Mouse (Mus musculus) midbrain, embryonic 14.5 days (tissue): Measurements from ENCODE around the gene Ranbp17. TPM values are rescaled to one million over a fixed set of nuclear protein-coding genes. Genes with fewer than 3 reads are reported as not detected.

Source experiments
- ATAC-seq: fragments of 200-750 bp; cut with Nextera tagmentation; 2 replicates; pipeline ENCODE4 v1.8.0; 2017; ENCODE audit warnings: moderate number of reproducible peaks, moderate library complexity; ENCODE audit not compliant: low FRiP score, low TSS enrichment
- DNase-seq: peaks from one replicate; pipeline ENCODE4 v3.0.0-alpha.2; 2015
- H3K27ac ChIP-seq: fragments of 300-500 bp; sonication (generic); replicated peaks from 2 replicates; pipeline ENCODE4 v1.5.1; 2014; ENCODE audit warnings: mild to moderate bottlenecking, low read depth, low read length, moderate library complexity
- H3K27me3 ChIP-seq: fragments of 300-500 bp; sonication (generic); 2 replicates; pipeline ENCODE4 v1.6.1; 2014; ENCODE audit warnings: low read length, control low read depth, mixed read lengths; ENCODE audit not compliant: control insufficient read depth, insufficient read depth
- H3K36me3 ChIP-seq: fragments of 300-500 bp; sonication (generic); 2 replicates; pipeline ENCODE4 v1.6.1; 2014; ENCODE audit warnings: low read length, control low read depth; ENCODE audit not compliant: control insufficient read depth, insufficient read depth
- H3K4me1 ChIP-seq: fragments of 300-500 bp; sonication (generic); 2 replicates; pipeline ENCODE4 v1.6.1; 2014; ENCODE audit warnings: mild to moderate bottlenecking, antibody characterized with exemption, low read length, control low read depth; ENCODE audit not compliant: control insufficient read depth, insufficient read depth
- H3K4me2 ChIP-seq: fragments of 300-500 bp; sonication (generic); 2 replicates; pipeline ENCODE4 v1.6.1; 2014; ENCODE audit warnings: mild to moderate bottlenecking, low read length, moderate library complexity
- H3K4me3 ChIP-seq: fragments of 300-500 bp; sonication (generic); replicated peaks from 2 replicates; pipeline ENCODE4 v1.5.1; 2014; ENCODE audit warnings: low read depth, low read length
- H3K9ac ChIP-seq: fragments of 300-500 bp; sonication (generic); replicated peaks from 2 replicates; pipeline ENCODE4 v1.6.1; 2014; ENCODE audit warnings: mild to moderate bottlenecking, low read length, moderate library complexity
- H3K9me3 ChIP-seq: fragments of 300-500 bp; sonication (generic); 2 replicates; pipeline ENCODE4 v1.6.1; 2016; ENCODE audit warnings: low read length, control low read depth, mixed read lengths; ENCODE audit not compliant: control insufficient read depth
- WGBS: fragments of 180-500 bp; shearing (Covaris S2); extraction: QIAGEN DNeasy Blood & Tissue Kit; methylation state at CpG from one replicate; pipeline ENCODE4 v1.1.7; 2014; 5-methylcytosine and 5-hydroxymethylcytosine counted together
- polyA plus RNA-seq: library from polyadenylated mRNA; unstranded; fragments of >200 nt; fragmentation: Nextera tagmentation; extraction: Ambion mirVana; gene quantifications from 2 replicates; pipeline ENCODE4 v1.2.1, GENCODE M21; 2014

Gene Ranbp17
- polyA plus RNA-seq, 1 experiment from 2014 or later: 10.0 TPM

DNA sequence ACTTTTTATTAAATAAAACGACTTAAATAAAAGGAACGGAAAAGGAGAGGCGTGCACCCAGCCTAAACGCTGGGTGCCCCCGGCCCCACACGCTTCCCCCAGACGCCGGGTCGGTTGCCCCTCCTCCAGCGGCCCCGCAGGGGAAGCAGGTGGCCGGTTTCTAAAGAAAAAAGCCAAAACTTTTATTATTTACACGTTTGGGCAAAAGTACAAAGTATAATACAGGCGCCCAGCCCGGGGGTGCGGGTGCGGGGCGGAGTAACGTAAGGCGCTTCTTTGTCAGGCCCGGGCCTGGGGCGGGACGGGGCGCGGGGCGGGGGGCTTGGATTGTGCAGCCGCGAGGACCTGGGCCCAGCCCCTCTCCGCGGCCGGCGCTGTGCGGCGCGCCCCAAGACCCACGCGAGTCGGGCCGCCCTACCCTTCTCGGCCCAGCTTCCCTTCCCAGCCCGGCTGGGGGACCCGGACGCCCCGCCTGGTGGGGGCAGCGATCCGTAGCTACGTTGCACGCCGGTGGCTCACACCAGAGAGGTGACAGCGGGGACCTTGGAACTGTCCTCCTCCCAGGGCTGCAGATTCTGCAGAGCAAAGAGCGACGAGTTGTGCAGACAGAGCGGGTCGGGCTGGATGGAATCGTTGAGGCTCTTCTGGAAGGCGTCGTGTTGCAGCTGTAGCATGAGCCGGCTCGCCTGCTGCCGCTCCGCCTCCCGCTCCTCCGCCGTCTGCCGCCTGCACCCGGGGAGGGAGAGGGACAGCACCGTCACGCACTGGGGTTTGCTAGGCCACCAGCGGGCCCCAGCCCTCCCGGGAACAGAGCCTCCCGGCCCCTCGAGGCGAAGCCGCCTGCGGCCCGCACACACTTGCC is 312.6 kb downstream of the Ranbp17 start:
- Histone ChIP-seq H3K9ac (0 out of 2 replicates have a peak overlapping the region, but pooled peaks have one; percentile 20), H3K4me3 (peak overlapping the region; percentile 23), H3K4me2 (peak overlapping the region; percentile 49), H3K9me3 (0 out of 2 replicates have a peak, but pooled peaks cover 6% of the 10 kb centered on the region), H3K4me1 (peaks cover 20% of the 10 kb centered on the region; the same call in 1 of the 2 replicates), H3K36me3 (no peaks in the 10 kb centered on the region), H3K27me3 (peaks cover 88% of the 10 kb centered on the region), H3K27ac (no peak overlapping the region)
- WGBS: under 1% methylated on average over 76 of the region's 76 CpGs
- peak; percentile 78 for DNase-seq
- no peak for ATAC-seq

DNA sequence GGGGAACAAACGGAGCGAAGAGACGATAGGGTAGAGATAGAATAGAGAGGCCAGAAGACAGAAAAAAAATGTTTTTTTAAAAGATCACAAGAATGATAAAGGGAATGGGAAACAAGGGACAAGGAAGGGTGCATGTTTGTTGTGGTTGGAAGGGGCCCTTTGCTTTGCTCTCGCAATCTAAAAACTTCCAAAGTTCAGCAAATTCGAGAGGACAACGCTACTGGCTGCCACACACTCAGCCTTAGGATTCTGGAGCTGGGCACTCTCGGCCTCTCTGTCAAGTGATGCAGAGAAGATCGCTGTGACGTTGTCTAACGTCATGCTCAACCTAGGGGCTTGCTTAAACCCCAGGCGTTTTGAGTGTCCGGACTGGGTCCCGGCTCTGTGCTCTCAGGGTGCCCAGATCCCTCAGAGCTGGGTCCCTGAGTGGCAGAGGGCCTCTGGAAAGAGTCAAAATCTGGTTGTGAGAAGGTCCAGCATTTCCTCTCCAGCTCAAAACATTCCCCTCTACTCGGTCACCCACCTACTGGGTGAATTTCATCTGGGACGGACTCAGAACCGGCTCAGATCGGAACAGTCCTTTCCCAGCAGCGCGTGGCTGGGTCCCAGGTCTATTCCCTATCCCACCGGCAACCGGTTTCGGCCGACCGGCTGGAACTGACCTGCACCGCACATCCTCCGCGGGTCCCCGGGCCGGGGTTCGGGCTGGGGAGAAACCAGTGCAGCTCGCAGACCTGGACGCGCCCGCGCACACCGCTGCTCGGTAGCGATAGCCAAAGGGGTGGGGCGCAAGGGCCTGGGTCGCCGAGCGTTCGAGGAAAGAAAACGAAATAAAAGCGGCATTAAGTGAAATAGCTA is 313.4 kb downstream of the Ranbp17 start:
- H3K27me3 ChIP-seq: peaks cover 88% of the 10 kb centered on the region
- no peak for ATAC-seq
- peaks cover 20% of the 10 kb centered on the region; the same call in 1 of the 2 replicates for H3K4me1 ChIP-seq
- H3K4me3 ChIP-seq: peak overlapping the region; percentile 23
- H3K9me3 ChIP-seq: 0 out of 2 replicates have a peak, but pooled peaks cover 6% of the 10 kb centered on the region
- no peak overlapping the region for H3K9ac ChIP-seq
- no peaks in the 10 kb centered on the region for H3K36me3 ChIP-seq
- under 1% methylated on average over 45 of the region's 45 CpGs for WGBS
- no peak overlapping the region for H3K27ac ChIP-seq
- peak; percentile 58 for DNase-seq
- peak overlapping the region; percentile 49 for H3K4me2 ChIP-seq

DNA sequence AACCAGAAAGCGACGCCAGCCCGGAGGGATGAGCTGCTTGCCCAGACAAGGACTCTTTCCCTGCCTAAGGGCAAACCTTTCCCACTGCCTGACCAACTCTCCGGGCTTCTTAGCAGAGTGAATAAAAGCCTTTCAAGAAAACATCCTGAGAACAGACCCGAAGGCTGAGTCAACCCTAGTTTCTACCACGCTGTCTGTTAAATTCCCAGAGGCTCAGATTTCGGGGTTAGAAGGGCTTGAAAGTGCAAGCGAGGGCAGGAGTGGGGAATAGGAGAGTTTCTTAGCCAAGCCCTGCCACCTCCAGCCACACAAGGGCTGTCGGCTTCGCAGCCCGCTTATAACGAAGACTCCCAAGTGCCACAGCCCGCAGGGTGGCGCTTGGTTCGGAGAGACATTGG is 314.4 kb downstream of the Ranbp17 start:
- H3K4me2 ChIP-seq: no peak overlapping the region
- WGBS: 2% methylated on average over 15 of the region's 15 CpGs
- H3K36me3 ChIP-seq: no peaks in the 10 kb centered on the region
- H3K27me3 ChIP-seq: peaks cover 82% of the 10 kb centered on the region
- peaks cover 18% of the 10 kb centered on the region; the same call in 1 of the 2 replicates for H3K4me1 ChIP-seq
- no peak overlapping the region for H3K4me3 ChIP-seq
- ATAC-seq: no peak
- no peak overlapping the region for H3K9ac ChIP-seq
- no peak overlapping the region for H3K27ac ChIP-seq
- DNase-seq: peak; percentile 38
- 0 out of 2 replicates have a peak, but pooled peaks cover 6% of the 10 kb centered on the region for H3K9me3 ChIP-seq

DNA sequence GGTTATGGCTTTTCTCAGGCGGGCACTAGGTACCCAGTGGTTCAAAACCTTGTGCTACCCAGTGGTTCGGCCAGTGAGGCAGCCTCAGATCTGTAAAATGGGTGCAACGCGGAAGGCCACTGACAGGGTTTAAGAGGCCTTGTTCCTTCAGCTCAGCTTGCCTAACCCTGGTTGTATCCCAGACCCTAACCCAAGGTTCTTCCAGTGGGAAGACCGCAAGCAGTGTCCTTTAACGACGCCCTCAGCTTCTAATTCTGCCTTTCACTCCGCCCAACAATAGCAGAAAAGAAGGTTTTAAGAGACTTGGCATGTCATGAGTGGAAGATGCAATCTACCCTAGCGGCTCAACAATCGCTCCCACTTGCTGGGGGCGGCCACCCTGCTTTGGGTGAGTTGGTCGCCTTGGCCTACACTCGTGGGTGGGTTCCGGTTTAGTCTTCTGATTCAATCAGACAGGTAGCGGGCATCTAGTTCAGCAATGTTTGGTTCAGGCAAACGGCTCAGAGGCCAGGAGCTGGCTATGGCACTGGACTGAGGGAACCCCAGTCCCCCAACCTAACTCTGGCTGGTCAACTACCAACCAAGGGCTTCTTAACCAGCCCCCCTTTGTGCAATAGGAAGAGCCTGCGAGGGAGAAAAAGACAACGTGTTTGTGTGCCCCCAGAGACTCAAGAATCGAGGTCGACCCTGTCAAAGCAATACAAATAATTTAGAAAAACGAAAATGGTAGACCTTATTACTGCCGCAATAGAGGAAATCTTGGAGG is 315.0 kb downstream of the Ranbp17 start:
- no peak overlapping the region for H3K4me3 ChIP-seq
- peaks cover 86% of the 10 kb centered on the region for H3K27me3 ChIP-seq
- H3K9me3 ChIP-seq: 0 out of 2 replicates have a peak, but pooled peaks cover 6% of the 10 kb centered on the region
- H3K9ac ChIP-seq: no peak overlapping the region
- H3K4me2 ChIP-seq: no peak overlapping the region
- ATAC-seq (no peak), DNase-seq (no peak)
- H3K4me1 ChIP-seq: peaks cover 13% of the 10 kb centered on the region; the same call in 1 of the 2 replicates
- H3K36me3 ChIP-seq: no peaks in the 10 kb centered on the region
- 18% methylated on average over 22 of the region's 22 CpGs for WGBS
- no peak overlapping the region for H3K27ac ChIP-seq

- ATAC-seq (no peak), DNase-seq (no peak)
- H3K4me2 ChIP-seq: no peak overlapping the region
- no peaks in the 10 kb centered on the region for H3K36me3 ChIP-seq
- no peak overlapping the region for H3K9ac ChIP-seq
- H3K27ac ChIP-seq: no peak overlapping the region
- H3K4me1 ChIP-seq: 0 out of 2 replicates have a peak, but pooled peaks cover 12% of the 10 kb centered on the region
- H3K4me3 ChIP-seq: no peak overlapping the region
- 0 out of 2 replicates have a peak, but pooled peaks cover 6% of the 10 kb centered on the region for H3K9me3 ChIP-seq
- H3K27me3 ChIP-seq: peaks cover 84% of the 10 kb centered on the region
- WGBS: 20% methylated on average over 15 of the region's 15 CpGs
Measured at GRCm38 (mm10) chr11:33197673-33198072, 315.9 kb downstream of the Ranbp17 start.

DNA sequence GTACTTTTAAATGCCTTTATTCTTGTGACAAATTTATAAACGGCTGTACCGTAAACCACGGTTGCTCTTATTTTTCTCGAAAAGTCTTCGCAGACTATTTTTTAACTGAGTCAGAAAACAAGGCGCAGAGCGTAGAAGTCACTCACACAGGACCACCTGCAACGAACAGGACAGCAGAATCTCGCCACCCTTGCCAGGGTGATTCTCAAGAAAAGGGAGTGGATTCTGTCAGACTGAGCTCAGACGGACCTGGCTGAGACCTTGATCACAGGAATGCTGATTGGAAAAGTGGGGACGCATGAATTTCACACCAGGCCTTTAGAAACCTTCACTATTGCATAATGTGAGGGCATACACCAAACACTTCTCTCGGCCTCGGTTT is 316.4 kb downstream of the Ranbp17 start:
- ATAC-seq (no peak), DNase-seq (no peak)
- 26% methylated on average over 13 of the region's 13 CpGs for WGBS
- H3K27ac ChIP-seq: no peak overlapping the region
- no peak overlapping the region for H3K9ac ChIP-seq
- 0 out of 2 replicates have a peak, but pooled peaks cover 12% of the 10 kb centered on the region for H3K4me1 ChIP-seq
- H3K9me3 ChIP-seq: 0 out of 2 replicates have a peak, but pooled peaks cover 6% of the 10 kb centered on the region
- H3K4me2 ChIP-seq: no peak overlapping the region
- peaks cover 79% of the 10 kb centered on the region for H3K27me3 ChIP-seq
- H3K36me3 ChIP-seq: no peaks in the 10 kb centered on the region
- H3K4me3 ChIP-seq: no peak overlapping the region

DNA sequence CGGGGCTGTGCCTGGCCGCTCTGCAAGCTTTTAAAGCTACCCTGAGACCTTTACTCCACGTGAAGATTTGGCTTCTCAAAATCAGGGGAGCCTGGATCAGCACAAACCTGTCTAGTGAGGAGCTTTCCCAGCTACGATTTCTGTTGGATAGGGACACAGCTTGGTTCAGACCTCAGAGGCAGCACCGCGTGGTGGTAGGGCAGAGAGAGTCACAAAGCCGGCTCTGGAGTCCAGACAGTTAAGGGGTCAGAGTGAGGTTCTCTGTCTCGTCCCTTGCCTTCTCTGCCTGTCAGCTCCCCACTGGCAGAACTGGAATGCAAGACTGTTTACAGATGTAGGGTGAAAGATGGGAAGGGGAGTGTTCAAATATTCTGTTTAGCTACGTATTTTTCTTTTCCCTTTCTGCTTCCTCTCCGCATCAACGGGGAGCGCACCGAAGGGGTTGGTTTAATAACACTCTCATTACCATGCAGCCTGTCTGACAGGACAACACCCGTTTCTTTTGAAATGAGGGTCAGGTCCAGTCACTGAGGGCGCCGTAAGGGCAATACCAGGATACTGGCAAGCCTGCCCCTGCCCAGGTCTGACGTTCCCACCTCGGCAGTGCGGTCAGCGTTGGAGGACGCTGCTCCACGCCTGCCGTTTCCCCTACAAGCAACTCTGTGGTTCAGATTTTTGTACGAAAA is 317.0 kb downstream of the Ranbp17 start:
- no peaks in the 10 kb centered on the region for H3K36me3 ChIP-seq
- 7% methylated on average over 24 of the region's 24 CpGs for WGBS
- H3K4me2 ChIP-seq: no peak overlapping the region
- H3K4me1 ChIP-seq: 0 out of 2 replicates have a peak, but pooled peaks cover 12% of the 10 kb centered on the region
- no peak overlapping the region for H3K27ac ChIP-seq
- H3K27me3 ChIP-seq: peaks cover 73% of the 10 kb centered on the region
- H3K9ac ChIP-seq: no peak overlapping the region
- no peak for ATAC-seq
- H3K9me3 ChIP-seq: 0 out of 2 replicates have a peak, but pooled peaks cover 6% of the 10 kb centered on the region
- no peak overlapping the region for H3K4me3 ChIP-seq
- peak; percentile 33 for DNase-seq
